8 mouse cellular contexts compared by ENCODE assay signal in the genomic region with DNA sequence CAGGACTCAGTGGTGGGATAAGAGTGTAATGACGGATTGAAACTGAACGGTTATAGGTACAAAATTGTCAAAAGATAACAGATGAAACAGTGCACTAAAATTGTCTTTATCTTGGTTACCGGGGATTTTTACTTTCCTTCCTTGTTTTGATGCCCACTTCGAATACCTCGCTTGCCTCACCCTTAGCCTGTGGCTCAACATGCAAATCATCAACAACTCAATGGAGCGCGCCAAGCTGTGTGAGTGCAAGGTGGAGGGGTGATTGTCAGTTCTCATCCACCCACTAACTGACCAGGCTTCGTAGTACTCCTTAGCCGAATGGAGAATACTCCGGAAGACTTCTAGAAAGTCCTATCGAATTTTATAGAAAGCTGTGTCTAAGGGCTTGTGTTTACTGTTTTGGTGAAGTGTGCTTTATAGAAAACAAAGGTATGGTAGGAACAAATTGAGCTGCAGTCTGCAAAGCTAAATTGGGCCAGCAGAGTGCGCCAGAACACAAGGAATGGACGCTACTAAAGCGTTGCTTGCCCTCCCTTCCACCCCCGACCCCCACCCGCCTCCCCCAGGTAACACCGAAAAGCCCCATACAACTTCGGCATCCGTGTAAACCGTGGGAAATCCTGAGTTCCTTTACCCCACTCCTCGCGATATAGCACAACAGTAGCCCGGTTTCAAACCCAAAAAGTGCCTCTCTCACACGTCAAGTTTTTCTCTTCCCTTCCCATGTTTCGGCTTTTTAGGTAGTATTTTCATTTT.
DNase-seq lines count a peak whose midpoint lies in the region; ATAC-seq and TF ChIP-seq lines count a peak whose summit lies in the region.

No protein-coding gene starts in this region.

- peak overlapping the region; percentile 38 for H3K4me3 ChIP-seq in kidney, embryonic 15.5 days (replicated peaks)
- H3K4me3 ChIP-seq in lung, embryonic 14.5 days (ENCODE audit: low read depth, low read length) = peak overlapping the region; percentile 29

- 22% methylated on average over 25 of the region's 25 CpGs for WGBS in kidney, embryonic 15.5 days
- 20% methylated on average over 25 of the region's 25 CpGs for WGBS in lung, embryonic 14.5 days

- no peaks in the 10 kb centered on the region for H3K36me3 ChIP-seq in kidney, embryonic 15.5 days
- no peaks in the 10 kb centered on the region for H3K36me3 ChIP-seq in lung, embryonic 14.5 days (ENCODE audit: insufficient read depth)

- peak; percentile 70 for DNase-seq in urinary bladder, postnatal 14 days (ENCODE audit: low spot score)
- DNase-seq in urinary bladder, adult 2 months (ENCODE audit: low spot score) = no peak
- DNase-seq in embryo, embryonic 11 days = peak; percentile 60
- DNase-seq in heart, adult 8-10 months (ENCODE audit: low spot score) = peak; percentile 62
- peak; percentile 86 for DNase-seq in lung, embryonic 14.5 days
- DNase-seq in thymus, postnatal 14 days = peak; percentile 86

- peak; percentile 74 for TF ChIP-seq CTCF in lung, embryonic 14.5 days (IDR thresholded peaks at IDR 0.05; ENCODE audit: low read depth)

- peaks cover 7% of the 10 kb centered on the region for H3K4me1 ChIP-seq in kidney, embryonic 15.5 days
- no peaks in the 10 kb centered on the region for H3K4me1 ChIP-seq in lung, embryonic 14.5 days (ENCODE audit: insufficient read depth)

- no peak overlapping the region for H3K27ac ChIP-seq in kidney, embryonic 15.5 days
- no peak overlapping the region for H3K27ac ChIP-seq in lung, embryonic 14.5 days (ENCODE audit: low read depth)

- H3K27me3 ChIP-seq in kidney, embryonic 15.5 days = no peaks in the 10 kb centered on the region
- no peaks in the 10 kb centered on the region for H3K27me3 ChIP-seq in lung, embryonic 14.5 days (ENCODE audit: insufficient read depth, low read length)

- H3K4me2 ChIP-seq in kidney, embryonic 15.5 days = peak overlapping the region; percentile 60
- H3K4me2 ChIP-seq in lung, embryonic 14.5 days = peak overlapping the region; percentile 54

- ATAC-seq in kidney, embryonic 15.5 days (replicated peaks; ENCODE audit: low FRiP score) = peak; percentile 84
- ATAC-seq in lung, embryonic 14.5 days (ENCODE audit: insufficient read depth) = peak; percentile 52; the same call in 1 of the 2 replicates
- ATAC-seq in neutrophil, adult 5-6 weeks (ENCODE audit: extremely low read depth, insufficient number of reproducible peaks, low FRiP score, poor library complexity, severe bottlenecking) = peak; percentile 62

- no peaks in the 10 kb centered on the region for H3K9me3 ChIP-seq in kidney, embryonic 15.5 days (replicated peaks)
- H3K9me3 ChIP-seq in lung, embryonic 14.5 days (ENCODE audit: low read depth, low read length) = no peaks in the 10 kb centered on the region

- peak overlapping the region; percentile 7; the same call in 1 of the 2 replicates for H3K9ac ChIP-seq in kidney, embryonic 15.5 days
- peak overlapping the region; percentile 44 for H3K9ac ChIP-seq in lung, embryonic 14.5 days
